Mouse (Mus musculus): ENCODE results near the gene Palm.

Gene Palm

DNA sequence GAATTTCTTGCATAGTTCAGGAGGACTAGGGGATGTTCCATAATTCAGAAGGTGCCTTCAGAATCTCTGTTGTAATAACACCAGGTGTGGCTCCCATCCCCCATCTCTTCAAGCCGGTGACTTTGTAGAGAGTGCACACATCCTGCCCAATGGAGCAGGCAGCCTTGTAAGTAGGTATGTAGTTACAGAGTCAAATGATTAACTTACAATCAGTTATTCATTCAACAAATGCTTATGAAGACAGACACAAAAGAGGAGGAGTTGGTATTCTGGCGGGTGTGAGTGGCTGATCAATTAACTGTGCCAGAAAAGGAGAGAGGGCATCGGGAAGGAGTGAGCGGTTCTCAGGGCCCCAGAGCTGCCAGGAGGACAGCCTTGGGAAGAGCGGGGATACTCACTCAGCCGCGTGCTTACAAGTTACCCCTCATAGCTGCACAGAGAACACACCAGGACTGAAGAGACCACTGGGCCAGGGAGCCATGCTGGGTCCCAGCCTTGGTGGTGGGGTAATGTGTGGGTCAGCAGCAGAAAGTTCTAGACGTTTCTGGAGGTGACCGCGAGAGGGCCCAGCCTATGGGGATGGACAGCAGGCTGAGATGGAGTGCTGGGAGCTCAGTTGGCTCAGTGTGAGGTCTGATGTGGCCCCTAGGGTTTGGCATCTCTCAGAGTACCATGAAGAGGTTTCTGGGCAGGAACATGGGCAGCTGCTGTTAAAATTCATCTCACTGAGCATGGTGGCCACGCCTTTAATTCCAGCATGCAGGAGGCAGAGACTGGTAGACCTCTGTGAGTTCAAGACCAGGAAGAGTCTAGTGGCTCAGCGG is 22.5 kb downstream of the Palm start:
- in situ Hi-C loops (cut with MboI; ENCODE audit: low pct_unique_long_range_greater_than_20kb in 1 of 2, low sequenced_read_pairs in 2 of 2, unreplicated experiment in 1 of 2): no loop called here

DNA sequence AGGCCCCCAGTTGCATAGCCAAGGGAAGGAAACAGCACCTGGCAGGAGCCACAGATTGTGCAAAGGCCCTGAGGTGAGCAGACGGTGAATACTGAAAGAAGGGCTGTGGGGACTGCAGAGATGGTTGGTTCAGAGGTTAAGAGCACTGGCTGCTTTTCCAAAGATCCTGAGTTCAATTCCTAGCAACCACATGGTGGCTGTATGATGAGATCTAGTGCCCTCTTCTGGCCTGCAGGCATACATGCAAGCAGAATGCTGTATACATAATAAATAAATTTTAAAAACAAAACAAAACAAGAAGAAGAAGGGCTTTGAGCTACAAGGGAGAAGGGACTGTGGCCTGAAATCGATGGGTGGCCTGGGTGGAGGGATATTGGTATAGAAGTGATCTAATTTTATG is 23.7 kb downstream of the Palm start:
- in situ Hi-C loops (cut with MboI; ENCODE audit: low pct_unique_long_range_greater_than_20kb in 1 of 2, low sequenced_read_pairs in 2 of 2, unreplicated experiment in 1 of 2): no loop called here

DNA sequence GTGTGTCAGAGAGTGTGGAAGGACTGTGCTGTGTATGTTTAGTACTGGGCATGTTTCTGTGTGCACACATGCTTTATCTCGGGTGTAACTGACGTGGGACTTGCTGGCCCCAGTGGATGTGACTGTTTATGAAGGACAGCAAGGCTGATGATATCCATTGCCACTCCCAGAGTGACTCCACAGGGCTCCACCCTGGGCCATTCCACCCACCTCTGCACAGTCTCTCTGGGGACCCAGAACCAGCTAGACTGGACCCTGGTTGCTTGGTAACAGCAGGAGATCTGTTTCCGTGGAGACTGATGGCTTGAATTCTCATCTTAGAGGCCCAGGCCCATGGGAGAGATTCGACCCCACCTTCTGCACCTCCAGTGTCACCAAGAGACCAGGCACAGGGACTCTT is 24.9 kb downstream of the Palm start:
- in situ Hi-C loops (cut with MboI; ENCODE audit: low pct_unique_long_range_greater_than_20kb in 1 of 2, low sequenced_read_pairs in 2 of 2, unreplicated experiment in 1 of 2): no loop called here

- in situ Hi-C loops (cut with MboI; ENCODE audit: low pct_unique_long_range_greater_than_20kb in 1 of 2, low sequenced_read_pairs in 2 of 2, unreplicated experiment in 1 of 2): no loop called here
Observed at GRCm38 (mm10) chr10:79819606-79820005, 26.2 kb downstream of the Palm start.

DNA sequence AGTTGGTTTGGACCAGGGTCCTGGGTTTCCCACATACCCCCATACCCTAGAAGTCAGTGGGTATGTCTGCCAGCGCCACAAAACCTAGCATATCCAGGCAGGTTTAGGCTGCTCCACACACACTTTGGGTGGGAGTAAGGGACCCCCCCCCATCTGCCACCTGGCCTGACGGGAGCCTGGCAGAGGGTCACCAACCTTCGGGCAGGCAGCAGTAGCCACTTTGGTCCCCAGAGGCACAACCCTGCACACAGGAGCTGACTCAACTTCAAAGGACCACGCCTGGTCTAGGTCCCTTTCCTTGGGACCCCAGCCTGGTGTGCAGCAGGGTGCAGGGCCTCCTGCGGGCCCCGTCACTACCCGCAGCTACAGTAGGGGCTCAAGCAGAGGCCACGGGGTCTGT is 26.9 kb downstream of the Palm start:
- in situ Hi-C loops (cut with MboI; ENCODE audit: low pct_unique_long_range_greater_than_20kb in 1 of 2, low sequenced_read_pairs in 2 of 2, unreplicated experiment in 1 of 2): no loop called here

GRCm38 (mm10) chr10:79820782-79821181 is 27.4 kb downstream of the Palm start, which contains the start of gene Misp:
TSS of gene Misp (plus strand) at chr10:79820989.
- in situ Hi-C loops (cut with MboI; ENCODE audit: low pct_unique_long_range_greater_than_20kb in 1 of 2, low sequenced_read_pairs in 2 of 2, unreplicated experiment in 1 of 2): no loop called here

DNA sequence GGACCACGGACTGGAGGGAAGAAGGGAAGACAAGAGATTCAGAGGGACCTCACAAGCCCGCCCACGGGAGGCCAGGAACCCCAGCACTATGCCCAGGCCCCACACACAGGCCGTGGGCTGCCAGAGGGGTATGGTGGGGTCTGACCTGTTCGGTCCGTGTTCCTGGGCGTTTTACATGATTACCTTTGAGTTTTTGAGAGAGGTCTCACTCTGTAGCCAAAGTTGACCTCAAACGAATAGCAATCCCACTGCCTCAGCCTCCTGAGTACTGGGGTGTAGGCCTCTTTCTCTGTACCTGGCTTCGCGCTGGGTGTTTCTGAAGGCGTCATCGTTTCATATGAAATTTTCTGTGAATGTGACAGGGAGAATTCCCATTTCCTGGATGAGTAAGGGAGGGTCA is 28.4 kb downstream of the Palm start:
- in situ Hi-C loops (cut with MboI; ENCODE audit: low pct_unique_long_range_greater_than_20kb in 1 of 2, low sequenced_read_pairs in 2 of 2, unreplicated experiment in 1 of 2): no loop called here

- in situ Hi-C loops (cut with MboI; ENCODE audit: low pct_unique_long_range_greater_than_20kb in 1 of 2, low sequenced_read_pairs in 2 of 2, unreplicated experiment in 1 of 2): no loop called here
Observed at GRCm38 (mm10) chr10:79822372-79822771, 29.0 kb downstream of the Palm start.

DNA sequence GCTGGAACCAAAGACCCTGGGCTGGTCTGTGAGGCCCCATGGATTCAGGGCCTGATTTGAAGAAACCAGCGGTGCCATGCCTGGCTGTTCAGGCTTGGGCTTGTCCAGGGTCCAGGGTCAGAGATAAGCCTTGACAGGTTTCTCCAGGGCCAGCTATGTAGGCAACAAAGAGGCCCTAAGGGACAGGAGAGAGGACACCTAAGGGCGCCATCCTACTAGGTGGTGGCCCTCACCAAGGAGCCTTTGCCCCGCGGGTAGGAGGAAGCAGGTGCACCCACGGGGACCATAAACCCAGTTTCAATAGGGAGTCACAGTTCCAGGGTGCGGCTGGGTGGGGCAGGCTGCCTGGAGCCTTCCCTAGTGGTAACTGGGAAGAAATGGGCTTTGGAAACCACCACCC is 29.6 kb downstream of the Palm start:
- in situ Hi-C loops (cut with MboI; ENCODE audit: low pct_unique_long_range_greater_than_20kb in 1 of 2, low sequenced_read_pairs in 2 of 2, unreplicated experiment in 1 of 2): no loop called here

- in situ Hi-C loops (cut with MboI; ENCODE audit: low pct_unique_long_range_greater_than_20kb in 1 of 2, low sequenced_read_pairs in 2 of 2, unreplicated experiment in 1 of 2): no loop called here
Observed at GRCm38 (mm10) chr10:79824413-79824812, 31.0 kb downstream of the Palm start.

DNA sequence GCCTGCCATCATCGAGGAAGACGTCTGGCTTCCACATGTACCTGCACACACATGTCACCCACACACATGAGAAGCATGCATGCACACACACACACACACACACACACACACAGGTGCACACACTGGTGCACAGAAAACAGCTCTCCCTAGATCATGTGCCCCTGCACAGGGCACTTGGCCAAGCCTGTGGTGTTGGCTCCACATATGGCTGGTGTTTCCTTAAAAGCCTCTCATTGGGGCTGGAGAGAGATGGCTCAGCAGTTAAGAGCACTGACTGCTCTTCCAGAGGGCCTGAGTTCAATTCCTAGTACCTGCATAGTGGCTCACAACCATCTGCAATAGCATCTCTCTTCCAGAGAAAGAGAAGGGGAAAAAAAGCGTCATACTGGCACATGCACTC is 38.2 kb downstream of the Palm start:
- in situ Hi-C loops (cut with MboI; ENCODE audit: low pct_unique_long_range_greater_than_20kb in 1 of 2, low sequenced_read_pairs in 2 of 2, unreplicated experiment in 1 of 2): loop anchor here (5.0 to 10.0 kb wide), 2 partner anchors 51 to 93 kb away; partner anchors contain the start of genes Arid3a (in 2 of the 2) and R3hdm4 (in 2 of the 2)

GRCm38 (mm10) chr10:79832026-79832785 is 38.8 kb downstream of the Palm start:
- in situ Hi-C loops (cut with MboI; ENCODE audit: low pct_unique_long_range_greater_than_20kb in 1 of 2, low sequenced_read_pairs in 2 of 2, unreplicated experiment in 1 of 2): loop anchor here (5.0 to 10.0 kb wide), 2 partner anchors 50 to 93 kb away; partner anchors contain the start of genes Arid3a (in 2 of the 2) and R3hdm4 (in 2 of the 2)

GRCm38 (mm10) chr10:79832786-79833181 is 39.4 kb downstream of the Palm start:
- in situ Hi-C loops (cut with MboI; ENCODE audit: low pct_unique_long_range_greater_than_20kb in 1 of 2, low sequenced_read_pairs in 2 of 2, unreplicated experiment in 1 of 2): loop anchor here (5.0 to 10.0 kb wide), 2 partner anchors 50 to 92 kb away; partner anchors contain the start of genes Arid3a (in 2 of the 2) and R3hdm4 (in 2 of the 2)

GRCm38 (mm10) chr10:79834769-79835398 is 41.5 kb downstream of the Palm start:
- in situ Hi-C loops (cut with MboI; ENCODE audit: low pct_unique_long_range_greater_than_20kb in 1 of 2, low sequenced_read_pairs in 2 of 2, unreplicated experiment in 1 of 2): loop anchor here (5.0 to 10.0 kb wide), 2 partner anchors 47 to 90 kb away; partner anchors contain the start of genes Arid3a (in 2 of the 2) and R3hdm4 (in 2 of the 2)

DNA sequence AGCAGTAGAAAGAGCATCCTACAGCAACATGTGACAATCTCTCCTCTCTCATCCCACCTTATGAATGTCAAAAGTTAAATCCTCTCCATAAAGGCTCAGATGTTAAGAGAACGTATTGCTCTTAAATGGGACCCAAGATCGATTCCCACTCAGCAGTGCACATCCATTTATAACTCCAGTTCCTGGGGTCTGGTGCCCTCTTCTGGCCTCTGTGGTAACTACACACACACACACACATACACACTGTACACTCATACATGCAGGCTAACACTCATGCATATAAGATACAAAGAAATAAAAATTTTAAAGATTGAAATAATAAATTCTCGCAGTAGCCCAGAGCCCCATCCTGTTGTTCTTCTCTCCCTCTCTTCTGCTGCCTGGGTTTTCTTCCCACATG is 43.5 kb downstream of the Palm start:
- in situ Hi-C loops (cut with MboI; ENCODE audit: low pct_unique_long_range_greater_than_20kb in 1 of 2, low sequenced_read_pairs in 2 of 2, unreplicated experiment in 1 of 2): loop anchor here (10.0 kb wide), 1 partner anchor 88 kb away; the partner anchor contains the start of genes Arid3a (in 2 of the 2) and R3hdm4 (in 2 of the 2)

DNA sequence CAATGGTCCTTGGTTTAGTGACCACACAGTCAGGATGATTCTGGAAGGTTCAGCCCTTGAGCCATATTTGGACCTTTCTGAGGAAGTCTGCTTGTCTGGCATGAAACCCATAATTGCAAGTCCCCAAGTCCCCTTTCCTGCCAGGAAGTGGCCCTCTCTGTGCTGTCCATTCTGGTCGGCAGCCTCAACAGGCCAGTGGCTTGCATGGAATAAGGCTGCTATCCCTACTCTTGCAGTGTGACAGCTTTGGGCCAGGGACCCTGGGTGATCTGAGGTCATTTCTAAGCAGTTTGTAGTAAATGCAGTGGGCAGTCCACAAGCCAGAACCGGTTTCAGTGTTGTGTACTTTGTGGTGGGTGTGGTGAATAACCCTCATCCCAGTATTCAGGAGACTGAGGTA is 44.8 kb downstream of the Palm start:
- in situ Hi-C loops (cut with MboI; ENCODE audit: low pct_unique_long_range_greater_than_20kb in 1 of 2, low sequenced_read_pairs in 2 of 2, unreplicated experiment in 1 of 2): loop anchor here (10.0 kb wide), 1 partner anchor 87 kb away; the partner anchor contains the start of genes Arid3a (in 2 of the 2) and R3hdm4 (in 2 of the 2)

GRCm38 (mm10) chr10:79840091-79840490 is 46.7 kb downstream of the Palm start:
- in situ Hi-C loops (cut with MboI; ENCODE audit: low pct_unique_long_range_greater_than_20kb in 1 of 2, low sequenced_read_pairs in 2 of 2, unreplicated experiment in 1 of 2): no loop called here

DNA sequence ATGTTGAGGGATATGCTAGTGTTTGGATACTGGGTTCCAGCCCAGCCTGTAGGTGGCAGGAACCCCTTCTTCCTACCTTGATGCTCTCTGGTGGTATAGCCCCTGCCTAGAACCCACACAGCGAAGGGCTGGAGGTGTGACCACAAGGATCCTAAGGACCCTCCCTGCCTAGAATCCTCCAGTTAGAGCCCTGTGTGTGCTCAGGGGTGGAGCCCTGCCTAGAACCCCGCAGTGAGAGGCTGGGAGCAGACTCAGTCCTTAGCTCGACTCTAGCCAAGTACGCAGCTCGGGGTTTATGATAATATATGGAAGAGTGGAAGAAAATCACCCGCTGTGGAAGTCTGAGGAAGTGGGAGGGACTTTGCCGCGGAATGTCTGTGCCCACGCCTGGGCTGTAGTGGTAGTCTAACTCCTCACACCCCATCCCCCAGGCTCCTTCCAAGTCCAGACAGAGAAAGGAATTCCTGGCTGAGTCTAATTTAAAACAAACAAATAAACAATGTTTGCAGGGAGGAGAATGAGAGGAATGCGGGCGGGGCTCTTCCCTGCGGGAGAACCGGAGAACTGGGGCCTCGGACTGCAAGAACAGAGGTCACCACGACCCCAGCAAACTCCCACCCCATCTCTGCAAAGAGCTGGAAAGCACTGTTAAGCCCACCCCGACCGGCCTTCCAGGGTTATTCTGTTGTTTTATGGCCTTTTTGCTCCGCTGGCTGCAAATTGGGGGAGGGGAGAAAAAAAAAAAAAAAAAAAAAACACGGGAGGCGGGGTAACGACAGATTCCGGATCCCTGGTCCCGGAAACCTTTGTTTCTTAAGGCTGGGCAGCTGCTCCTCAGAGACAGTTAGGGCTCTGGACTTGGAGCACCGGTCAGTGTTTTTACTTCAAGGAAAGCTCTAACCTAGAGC is 47.5 kb downstream of the Palm start:
- in situ Hi-C loops (cut with MboI; ENCODE audit: low pct_unique_long_range_greater_than_20kb in 1 of 2, low sequenced_read_pairs in 2 of 2, unreplicated experiment in 1 of 2): no loop called here

All from mouse embryonic stem cell (cell line).